Mouse (Mus musculus) liver, embryonic 14.5 days (tissue): ENCODE measurements around the gene Dpf2. TPM values are rescaled to one million over a fixed set of nuclear protein-coding genes. Genes with fewer than 3 reads are reported as not detected.

ENCODE experiments used
- ATAC-seq: fragments of 200-750 bp; cut with Nextera tagmentation; 2 replicates; pipeline ENCODE4 v1.8.0; 2017; ENCODE audit warnings: moderate number of reproducible peaks, mild to moderate bottlenecking, moderate library complexity; ENCODE audit not compliant: insufficient read depth
- DNase-seq, 3 experiments: peaks; one replicate each; pipeline ENCODE4 v3.0.0-alpha.2; 2012 to 2013; ENCODE audit warnings: low read depth in 3 of 3, low spot score in 3 of 3
- H3K27ac ChIP-seq: fragments of 300-500 bp; sonication (generic); 2 replicates; pipeline ENCODE4 v1.5.1; 2014; ENCODE audit warnings: moderate library complexity, mild to moderate bottlenecking, control low read depth, inconsistent platforms
- H3K27me3 ChIP-seq: fragments of 300-500 bp; sonication (generic); 2 replicates; pipeline ENCODE4 v1.6.1; 2014; ENCODE audit warnings: mild to moderate bottlenecking, low read length, moderate library complexity; ENCODE audit not compliant: control insufficient read depth, insufficient read depth
- H3K36me3 ChIP-seq: fragments of 300-500 bp; sonication (generic); replicated peaks from 2 replicates; pipeline ENCODE4 v1.6.1; 2014; ENCODE audit warnings: low read depth; ENCODE audit not compliant: control insufficient read depth, insufficient read depth
- H3K4me1 ChIP-seq, 2 experiments: fragments of 200-500 bp in 1 of 2; fragments of 300-500 bp in 1 of 2; sonication (generic) in 1 of 2; replicated peaks; 2 replicates each; pipeline ENCODE4 v1.6.1; 2012 to 2014; ENCODE audit warnings: antibody characterized with exemption in 1 of 2, inconsistent platforms in 1 of 2, low read length in 1 of 2; ENCODE audit not compliant: control insufficient read depth in 2 of 2, insufficient read depth in 2 of 2
- H3K4me2 ChIP-seq: fragments of 300-500 bp; sonication (generic); 2 replicates; pipeline ENCODE4 v1.6.1; 2014; ENCODE audit warnings: low read depth, mild to moderate bottlenecking, control low read depth, moderate library complexity
- H3K4me3 ChIP-seq, 2 experiments: fragments of 200-500 bp in 1 of 2; fragments of 300-500 bp in 1 of 2; sonication (generic) in 1 of 2; 2 replicates each; pipeline ENCODE4 v1.5.1; 2012 to 2014; ENCODE audit warnings: low read depth in 2 of 2, low read length in 2 of 2, mild to moderate bottlenecking in 2 of 2, control low read depth in 1 of 2, inconsistent platforms in 1 of 2, moderate library complexity in 1 of 2; ENCODE audit not compliant: insufficient read depth in 1 of 2
- H3K9ac ChIP-seq: fragments of 300-500 bp; sonication (generic); replicated peaks from 2 replicates; pipeline ENCODE4 v1.6.1; 2014; ENCODE audit warnings: mild to moderate bottlenecking, control low read depth, moderate library complexity
- H3K9me3 ChIP-seq: fragments of 300-500 bp; sonication (generic); 2 replicates; pipeline ENCODE4 v1.6.1; 2016; ENCODE audit warnings: low read length, mixed read lengths; ENCODE audit not compliant: control insufficient read depth
- CTCF ChIP-seq: IDR thresholded peaks from 2 replicates; pipeline ENCODE4 v1.5.1; 2016; ENCODE audit warnings: antibody characterized with exemption, low read depth, control low read depth
- EP300 ChIP-seq: IDR thresholded peaks from 2 replicates; pipeline ENCODE4 v1.6.1; 2016; ENCODE audit warnings: antibody characterized with exemption, low read depth
- WGBS: fragments of 180-500 bp; shearing (Covaris S2); extraction: QIAGEN DNeasy Blood & Tissue Kit; methylation state at CpG from one replicate; pipeline ENCODE4 v1.1.7; 2014; ENCODE audit not compliant: insufficient replicate concordance; 5-methylcytosine and 5-hydroxymethylcytosine counted together
- polyA plus RNA-seq, 2 experiments: library from polyadenylated mRNA; depleted of rRNA in 1 of 2; stranded (reverse) in 1 of 2; unstranded in 1 of 2; fragments of >200 nt; fragmentation: Nextera tagmentation in 1 of 2; extraction: Ambion mirVana in 1 of 2; gene quantifications; 2 replicates each; pipeline versions ENCODE4 v1.2.1 to v1.2.3; 2012 to 2014

The Dpf2 gene
- polyA plus RNA-seq, 2 experiments, result 35.3 to 45.1 TPM

GRCm38 (mm10) chr19:5892262-5892661, 20.5 kb downstream of the Dpf2 start:
- Histone ChIP-seq H3K9me3 (no peaks in the 10 kb centered on the region), H3K4me1 (peaks cover 4 to 13% of the 10 kb centered on the region in 2 experiments), H3K27ac (no peak overlapping the region), H3K27me3 (no peaks in the 10 kb centered on the region), H3K9ac (no peak overlapping the region), H3K4me3 (no peak overlapping the region), H3K36me3 (peaks cover 11% of the 10 kb centered on the region), H3K4me2 (no peak overlapping the region)
- TF ChIP-seq EP300, result no peak
- no peak for DNase-seq
- WGBS, result 88% methylated on average over 7 of the region's 7 CpGs
- ATAC-seq, result no peak

- Histone ChIP-seq H3K4me1 (peaks cover 4 to 13% of the 10 kb centered on the region in 2 experiments), H3K27me3 (no peaks in the 10 kb centered on the region), H3K27ac (no peak overlapping the region), H3K4me2 (no peak overlapping the region), H3K9me3 (no peaks in the 10 kb centered on the region), H3K36me3 (peaks cover 9% of the 10 kb centered on the region), H3K9ac (no peak overlapping the region), H3K4me3 (no peak overlapping the region)
- ATAC-seq, result no peak
- TF ChIP-seq CTCF, result no peak
- TF ChIP-seq EP300, result no peak
- no peak for DNase-seq
- 83% methylated on average over 12 of the region's 12 CpGs for WGBS
Observed at GRCm38 (mm10) chr19:5891521-5892258, 21.1 kb downstream of the Dpf2 start.

GRCm38 (mm10) chr19:5889211-5889610, 23.6 kb downstream of the Dpf2 start:
- Histone ChIP-seq H3K4me3 (no peak overlapping the region), H3K27ac (no peak overlapping the region), H3K4me2 (no peak overlapping the region), H3K4me1 (peaks cover 6 to 17% of the 10 kb centered on the region in 2 experiments), H3K36me3 (no peaks in the 10 kb centered on the region; the same call in 1 of the 2 replicates), H3K9ac (no peak overlapping the region), H3K9me3 (no peaks in the 10 kb centered on the region), H3K27me3 (no peaks in the 10 kb centered on the region)
- 64% methylated on average over 4 of the region's 4 CpGs for WGBS
- no peak for DNase-seq
- no peak for TF ChIP-seq EP300
- no peak for TF ChIP-seq CTCF
- ATAC-seq, result no peak

GRCm38 (mm10) chr19:5887234-5887815, 25.5 kb downstream of the Dpf2 start:
- WGBS, result 31% methylated on average over 3 of the region's 3 CpGs
- Histone ChIP-seq H3K27ac (no peak overlapping the region), H3K36me3 (no peaks in the 10 kb centered on the region; the same call in 1 of the 2 replicates), H3K9ac (no peak overlapping the region), H3K4me1 (peaks cover 19 to 22% of the 10 kb centered on the region in 2 experiments), H3K9me3 (no peaks in the 10 kb centered on the region), H3K4me3 (no peak overlapping the region), H3K4me2 (no peak overlapping the region), H3K27me3 (no peaks in the 10 kb centered on the region)
- TF ChIP-seq EP300, result no peak
- TF ChIP-seq CTCF, result no peak
- ATAC-seq (no peak), DNase-seq (no peak)

- H3K4me3 ChIP-seq, result no peak overlapping the region
- ATAC-seq (no peak), DNase-seq (peak in 1 of 3 experiments; percentile 32)
- no peaks in the 10 kb centered on the region for H3K36me3 ChIP-seq
- H3K9ac ChIP-seq, result no peak overlapping the region
- no peak overlapping the region for H3K27ac ChIP-seq
- H3K4me2 ChIP-seq, result no peak overlapping the region
- H3K4me1 ChIP-seq, result peaks cover 19 to 24% of the 10 kb centered on the region in 2 experiments
- 58% methylated on average over 4 of the region's 4 CpGs for WGBS
- TF ChIP-seq CTCF (peak; percentile 76), EP300 (no peak)
- no peaks in the 10 kb centered on the region for H3K27me3 ChIP-seq
- H3K9me3 ChIP-seq, result no peaks in the 10 kb centered on the region
Observed at GRCm38 (mm10) chr19:5885838-5886237, 27.0 kb downstream of the Dpf2 start.
